Mouse (Mus musculus): ENCODE results near the gene Rbm14. TPM values are rescaled to one million over a fixed set of nuclear protein-coding genes. Genes with fewer than 3 reads are reported as not detected.
"Not testable (repeated sequence)": the region's sequence is repeated elsewhere in the genome, so short reads cannot be mapped to it uniquely, and the experiment has no call there.

The Rbm14 gene
- polyA plus RNA-seq, 1 experiment from 2014 or later, result 70.3 TPM

DNA sequence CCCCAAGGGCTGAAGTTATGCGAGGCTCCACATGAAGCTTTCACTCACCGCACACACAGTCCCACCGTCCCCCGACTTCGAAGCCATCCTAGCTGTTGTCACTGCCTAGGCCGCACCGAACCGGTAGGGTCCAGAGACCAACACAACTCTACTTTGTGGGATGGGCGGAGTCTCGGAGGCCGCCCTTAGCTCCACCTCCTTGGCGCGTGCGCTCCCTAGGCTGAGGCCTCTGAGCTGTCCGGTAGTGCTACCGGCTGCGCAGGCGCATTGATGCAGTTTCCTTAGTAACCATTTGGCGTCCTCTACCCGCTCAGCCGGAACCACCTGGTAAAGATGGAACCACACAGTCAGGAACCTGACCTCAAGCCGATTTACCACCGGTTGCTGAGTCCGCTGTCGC, 27.7 kb upstream of the Rbm14 start, which contains the start of the genes Ccs and Ccdc87:
Gene Ccs (minus strand): TSS at position 184 of the 400 bp plus-strand sequence.
Gene Ccdc87 (plus strand): TSS at position 218 of the 400 bp plus-strand sequence.
- H3K27ac ChIP-seq, result 0 out of 2 replicates have a peak within 1 kb of the TSS, but pooled peaks have one; percentile 28

DNA sequence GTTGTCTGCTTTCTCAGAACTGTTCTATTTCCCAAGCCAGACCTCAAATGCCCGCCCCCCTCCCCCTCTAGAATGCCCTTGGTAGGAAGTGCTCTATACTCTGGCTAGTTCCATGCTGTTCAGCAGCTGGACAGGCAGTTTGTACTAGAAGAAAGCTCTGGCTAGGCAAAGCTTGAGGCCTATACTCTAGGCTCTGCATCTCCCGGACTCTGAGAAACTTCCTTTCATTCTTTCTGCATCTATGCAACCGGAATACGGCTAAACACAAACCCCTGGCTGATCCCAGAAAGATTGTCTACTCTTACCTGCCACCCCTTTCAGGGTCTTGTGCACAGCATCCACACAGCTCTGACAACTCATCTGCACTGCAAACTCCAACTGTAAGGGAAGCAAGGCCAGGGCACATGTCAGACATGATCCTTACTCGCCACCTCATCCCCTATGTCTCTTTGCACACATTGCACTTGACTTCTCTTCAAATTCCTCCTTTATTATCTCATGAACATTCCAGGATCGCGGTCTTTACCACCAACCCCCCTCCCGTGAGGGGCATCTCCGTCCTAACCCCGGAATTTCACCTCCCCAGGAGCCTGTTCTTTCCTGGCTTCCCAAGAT, 27.2 kb upstream of the Rbm14 start:
- no peak; the same call in 1 of the 2 replicates for ATAC-seq (ENCODE audit: insufficient read depth, low FRiP score, low read depth)
- WGBS, result 28% methylated on average over 10 of the region's 10 CpGs

More for the DNA sequence above, 27.7 kb upstream of the Rbm14 start, which contains the start of the genes Ccs and Ccdc87:
- Histone ChIP-seq H3K36me3 (no peaks in the 10 kb centered on the region), H3K4me3 (replicated peaks) (peak within 1 kb of the TSS; percentile 66), H3K4me2 (peak within 1 kb of the TSS; percentile 98), H3K4me1 (peaks cover 16% of the 10 kb centered on the region), H3K9ac (peak within 1 kb of the TSS; percentile 25; the same call in 1 of the 2 replicates), H3K27me3 (replicated peaks) (peaks cover 14% of the 10 kb centered on the region), H3K9me3 (no peaks in the 10 kb centered on the region)
- ATAC-seq (ENCODE audit: insufficient read depth, low FRiP score, low read depth), result peak; percentile 98
- under 1% methylated on average over 25 of the region's 25 CpGs for WGBS

DNA sequence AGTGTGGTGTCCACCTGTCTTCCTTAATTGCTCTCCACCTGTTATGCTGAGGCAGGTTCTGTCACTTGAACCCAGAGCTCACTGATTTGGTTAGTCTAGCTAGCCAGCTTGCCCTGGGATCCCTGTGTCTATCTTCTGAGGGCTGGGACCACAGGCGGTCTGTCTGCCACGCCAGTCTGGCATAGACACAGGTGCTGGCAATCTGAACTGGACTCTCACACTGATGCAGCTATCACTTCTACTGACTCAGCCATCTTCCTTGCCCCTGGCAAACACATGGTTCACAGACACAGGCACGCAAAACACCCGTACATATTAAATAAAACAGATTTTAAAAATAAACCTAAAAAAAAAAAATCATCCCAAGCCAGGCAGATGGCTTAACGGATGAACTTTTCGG, 25.6 kb upstream of the Rbm14 start:
- Histone ChIP-seq H3K36me3 (0 out of 2 replicates have a peak, but pooled peaks cover 5% of the 10 kb centered on the region), H3K9me3 (no peaks in the 10 kb centered on the region), H3K9ac (no peak overlapping the region), H3K4me2 (no peak overlapping the region), H3K4me3 (replicated peaks) (no peak overlapping the region), H3K27me3 (replicated peaks) (peaks cover 14% of the 10 kb centered on the region), H3K4me1 (peaks cover 16% of the 10 kb centered on the region), H3K27ac (no peak overlapping the region)
- WGBS, result 93% methylated on average over 6 of the region's 6 CpGs
- ATAC-seq (ENCODE audit: insufficient read depth, low FRiP score, low read depth), result no peak

More for the DNA sequence above, 27.2 kb upstream of the Rbm14 start:
- 0 out of 2 replicates have a peak, but pooled peaks cover 1% of the 10 kb centered on the region for H3K36me3 ChIP-seq
- H3K4me1 ChIP-seq, result peaks cover 16% of the 10 kb centered on the region
- peaks cover 14% of the 10 kb centered on the region for H3K27me3 ChIP-seq (replicated peaks)
- peak overlapping the region; percentile 25; the same call in 1 of the 2 replicates for H3K9ac ChIP-seq
- 0 out of 2 replicates have a peak overlapping the region, but pooled peaks have one; percentile 28 for H3K27ac ChIP-seq
- peak overlapping the region; percentile 66 for H3K4me3 ChIP-seq (replicated peaks)
- H3K4me2 ChIP-seq, result peak overlapping the region; percentile 98
- no peaks in the 10 kb centered on the region for H3K9me3 ChIP-seq

DNA sequence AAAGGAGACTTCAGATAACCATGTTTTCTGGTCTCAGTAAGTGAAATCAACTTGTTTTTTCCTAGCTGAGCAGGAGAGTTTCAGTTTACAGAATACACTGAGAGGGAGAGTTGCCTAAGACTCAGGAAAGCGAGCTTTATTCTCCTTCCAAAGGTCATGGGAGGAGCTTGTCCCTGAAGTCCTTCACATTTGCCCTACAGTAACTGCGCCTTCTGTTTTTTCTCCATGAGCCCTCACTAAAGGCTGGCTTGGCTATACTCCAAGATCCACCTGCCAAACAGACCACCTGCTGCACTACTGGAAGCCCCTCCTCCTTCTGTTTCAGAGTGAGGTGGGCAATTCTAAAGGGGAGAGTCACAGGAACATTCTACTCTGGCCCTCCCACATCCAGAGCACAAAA, 24.7 kb upstream of the Rbm14 start:
- Histone ChIP-seq H3K4me2 (no peak overlapping the region), H3K9ac (no peak overlapping the region), H3K27me3 (replicated peaks) (peaks cover 14% of the 10 kb centered on the region), H3K4me3 (replicated peaks) (no peak overlapping the region), H3K4me1 (peaks cover 16% of the 10 kb centered on the region), H3K9me3 (no peaks in the 10 kb centered on the region), H3K27ac (no peak overlapping the region), H3K36me3 (0 out of 2 replicates have a peak, but pooled peaks cover 5% of the 10 kb centered on the region)
- WGBS, result 62% methylated on average over 2 of the region's 2 CpGs
- no peak for ATAC-seq (ENCODE audit: insufficient read depth, low FRiP score, low read depth)

DNA sequence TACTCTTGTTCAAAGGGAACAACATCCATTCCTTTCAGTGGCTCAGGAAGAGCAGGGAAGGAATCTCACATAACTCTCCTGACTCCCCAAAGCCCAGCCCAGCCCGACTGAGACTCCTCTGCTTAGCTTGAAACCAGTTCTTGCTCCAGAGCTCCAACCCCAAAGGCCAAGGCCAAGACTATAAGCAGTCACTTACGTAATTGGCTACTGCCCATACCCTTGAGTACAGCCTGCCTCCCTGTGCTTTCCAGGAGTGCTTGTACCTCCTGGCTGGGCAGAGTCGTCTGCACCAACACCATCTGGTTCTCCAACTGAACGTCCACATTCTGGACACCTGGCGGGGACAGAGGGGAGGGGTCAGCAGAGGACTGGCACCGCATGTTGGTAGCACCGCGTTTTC, 22.5 kb upstream of the Rbm14 start:
- 86% methylated on average over 8 of the region's 8 CpGs for WGBS
- H3K9me3 ChIP-seq, result no peaks in the 10 kb centered on the region
- no peak overlapping the region for H3K27ac ChIP-seq
- 0 out of 2 replicates have a peak, but pooled peaks cover 9% of the 10 kb centered on the region for H3K36me3 ChIP-seq
- H3K4me3 ChIP-seq (replicated peaks), result no peak overlapping the region
- no peak overlapping the region for H3K4me2 ChIP-seq
- no peak overlapping the region for H3K9ac ChIP-seq
- peaks cover 9% of the 10 kb centered on the region for H3K4me1 ChIP-seq
- no peaks in the 10 kb centered on the region for H3K27me3 ChIP-seq (replicated peaks)
- no peak for ATAC-seq (ENCODE audit: insufficient read depth, low FRiP score, low read depth)

DNA sequence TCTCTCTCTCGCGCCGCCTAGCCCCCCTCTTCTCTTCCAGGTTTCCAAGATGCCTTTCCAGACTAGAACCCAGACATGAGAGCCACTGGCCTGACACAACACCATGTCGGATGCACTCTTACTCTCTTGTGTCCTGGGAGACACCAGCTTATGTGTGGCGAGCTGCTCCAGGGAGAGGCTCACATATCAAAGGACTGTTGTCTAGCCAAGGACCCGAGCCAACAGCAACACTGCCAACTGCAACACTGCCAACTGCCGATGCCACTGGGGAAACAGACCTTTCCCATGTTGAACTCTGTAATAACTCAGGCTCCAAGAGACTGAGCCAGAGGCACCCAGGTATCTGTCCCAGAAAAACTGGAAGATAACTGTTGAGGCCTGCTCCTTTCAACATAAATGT, 17.7 kb upstream of the Rbm14 start:
- 55% methylated on average over 7 of the region's 7 CpGs for whole genome bisulfite sequencing
- H3K9me3 ChIP-seq, result no peaks in the 10 kb centered on the region
- H3K4me2 ChIP-seq, result no peak overlapping the region
- no peak overlapping the region for H3K4me3 ChIP-seq (replicated peaks)
- H3K27ac ChIP-seq, result no peak overlapping the region
- no peak for ATAC-seq (ENCODE audit: insufficient read depth, low FRiP score, low read depth)
- H3K36me3 ChIP-seq, result peaks cover 18% of the 10 kb centered on the region; the same call in 1 of the 2 replicates
- no peak overlapping the region for H3K9ac ChIP-seq
- no peaks in the 10 kb centered on the region for H3K4me1 ChIP-seq
- no peaks in the 10 kb centered on the region for H3K27me3 ChIP-seq (replicated peaks)

DNA sequence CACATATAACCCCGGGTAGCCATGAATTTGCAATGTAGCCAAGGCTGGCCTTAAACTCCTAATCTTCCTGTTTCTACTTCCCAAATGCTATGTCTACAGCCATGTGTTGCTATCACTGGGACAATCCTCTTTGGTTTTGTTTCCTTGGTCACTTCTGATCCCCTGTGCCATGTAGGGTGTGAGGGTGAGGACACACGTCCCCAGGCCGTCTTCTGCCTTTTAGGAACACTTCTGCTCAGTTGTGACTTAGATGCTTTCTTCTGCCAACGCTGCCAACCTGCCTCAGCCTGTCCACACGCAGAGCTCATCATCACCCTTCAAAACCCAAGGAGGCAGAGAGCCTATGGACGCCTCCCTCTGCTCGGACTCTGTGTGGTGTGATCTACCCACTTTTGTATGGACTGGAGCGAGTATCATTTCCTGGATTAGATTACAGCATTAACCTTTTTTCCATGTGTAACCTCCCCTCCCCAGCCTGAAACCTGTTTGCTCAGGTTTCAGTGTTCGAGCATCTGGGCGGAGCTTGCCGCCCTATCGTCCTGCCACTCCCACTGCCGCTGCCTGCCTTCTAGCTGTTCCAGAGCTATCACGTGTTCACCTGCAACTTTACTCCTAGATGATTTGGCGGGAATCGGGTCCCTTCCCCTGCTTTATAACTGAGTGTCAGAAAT, 17.1 kb upstream of the Rbm14 start:
- no peak overlapping the region for H3K4me2 ChIP-seq
- peaks cover 17% of the 10 kb centered on the region; the same call in 1 of the 2 replicates for H3K36me3 ChIP-seq
- no peaks in the 10 kb centered on the region for H3K27me3 ChIP-seq (replicated peaks)
- peak; percentile 75 for ATAC-seq (ENCODE audit: insufficient read depth, low FRiP score, low read depth)
- H3K27ac ChIP-seq, result peak overlapping the region; percentile 35; the same call in 1 of the 2 replicates
- H3K9ac ChIP-seq, result no peak overlapping the region
- H3K4me1 ChIP-seq, result no peaks in the 10 kb centered on the region
- 51% methylated on average over 16 of the region's 16 CpGs for WGBS
- H3K9me3 ChIP-seq, result no peaks in the 10 kb centered on the region
- H3K4me3 ChIP-seq (replicated peaks), result no peak overlapping the region

DNA sequence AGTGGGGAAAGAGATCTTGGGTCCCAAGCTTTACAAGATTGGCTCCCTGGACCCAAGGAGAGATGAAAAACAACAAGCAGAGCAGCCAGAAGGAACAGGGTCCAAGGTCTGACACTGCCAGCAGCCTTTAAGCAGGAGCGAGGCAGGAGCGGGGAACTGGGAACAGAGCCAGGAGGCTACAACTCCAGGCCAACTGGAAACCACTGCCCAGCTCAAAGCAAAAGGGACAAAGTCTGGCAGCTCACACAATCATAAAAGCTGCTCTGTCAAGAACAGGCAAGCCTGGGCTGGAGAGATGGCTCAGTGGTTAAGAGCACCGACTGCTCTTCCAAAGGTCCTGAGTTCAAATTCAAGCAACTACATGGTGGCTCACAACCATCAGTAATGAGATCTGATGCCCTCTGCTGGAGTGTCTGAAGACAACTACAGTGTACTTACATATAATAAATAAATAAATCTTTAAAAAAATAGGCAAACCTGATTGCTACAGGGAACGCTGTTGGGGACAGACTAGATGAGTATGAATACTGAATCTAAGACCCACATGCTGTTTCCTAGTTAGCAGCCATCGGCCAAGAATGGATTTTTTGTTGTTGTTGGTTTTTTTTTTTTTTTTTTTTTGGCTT, 9.4 kb upstream of the Rbm14 start:
- Histone ChIP-seq H3K4me1 (no peaks in the 10 kb centered on the region), H3K9me3 (no peaks in the 10 kb centered on the region), H3K4me2 (no peak overlapping the region), H3K4me3 (replicated peaks) (no peak overlapping the region), H3K9ac (no peak overlapping the region), H3K27me3 (replicated peaks) (no peaks in the 10 kb centered on the region), H3K36me3 (peaks cover 4% of the 10 kb centered on the region; the same call in 1 of the 2 replicates), H3K27ac (no peak overlapping the region; the same call in 1 of the 2 replicates)
- peak; percentile 60; the same call in 1 of the 2 replicates for ATAC-seq (ENCODE audit: insufficient read depth, low FRiP score, low read depth)
- WGBS, result 58% methylated on average over 5 of the region's 5 CpGs

DNA sequence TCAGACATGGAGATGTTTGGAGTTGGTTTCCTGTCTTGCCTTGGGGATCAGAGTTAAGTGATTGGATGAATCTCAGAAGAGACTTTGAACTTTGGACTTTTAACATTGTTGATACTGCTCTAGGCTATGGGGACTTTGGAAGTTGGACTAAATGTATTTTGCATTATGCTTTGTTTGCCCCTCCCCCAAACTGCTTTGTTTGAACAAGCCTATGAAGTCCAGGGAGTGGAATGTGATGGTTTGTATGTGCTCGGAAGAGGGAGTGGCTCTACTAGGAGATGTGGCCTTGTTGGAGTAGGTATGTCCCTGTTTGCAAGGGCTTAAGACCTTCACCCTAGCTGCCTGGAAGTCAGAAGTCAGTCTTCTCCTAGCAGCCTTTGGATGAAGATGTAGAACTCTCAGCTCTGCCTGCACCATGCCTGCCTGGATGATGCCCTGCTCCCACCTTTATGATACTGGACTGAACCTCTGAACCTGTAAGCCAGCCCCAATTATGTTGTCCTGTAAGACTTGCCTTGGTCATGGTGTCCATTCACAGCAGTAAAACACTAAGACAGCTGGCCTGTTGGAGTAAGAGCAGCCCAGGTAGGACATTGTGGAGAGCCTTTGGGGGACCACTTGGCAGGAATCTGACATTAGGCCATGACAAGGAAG, 5.9 kb upstream of the Rbm14 start:
- Histone ChIP-seq H3K9ac (no peak overlapping the region), H3K9me3 (no peaks in the 10 kb centered on the region), H3K27me3 (replicated peaks) (no peaks in the 10 kb centered on the region), H3K27ac (peak overlapping the region; percentile 31), H3K4me1 (no peaks in the 10 kb centered on the region), H3K4me3 (replicated peaks) (no peak overlapping the region), H3K36me3 (no peaks in the 10 kb centered on the region), H3K4me2 (no peak overlapping the region)
- ATAC-seq (ENCODE audit: insufficient read depth, low FRiP score, low read depth), result peak; percentile 79
- WGBS, result 48% methylated on average over 1 of the region's 1 CpGs

DNA sequence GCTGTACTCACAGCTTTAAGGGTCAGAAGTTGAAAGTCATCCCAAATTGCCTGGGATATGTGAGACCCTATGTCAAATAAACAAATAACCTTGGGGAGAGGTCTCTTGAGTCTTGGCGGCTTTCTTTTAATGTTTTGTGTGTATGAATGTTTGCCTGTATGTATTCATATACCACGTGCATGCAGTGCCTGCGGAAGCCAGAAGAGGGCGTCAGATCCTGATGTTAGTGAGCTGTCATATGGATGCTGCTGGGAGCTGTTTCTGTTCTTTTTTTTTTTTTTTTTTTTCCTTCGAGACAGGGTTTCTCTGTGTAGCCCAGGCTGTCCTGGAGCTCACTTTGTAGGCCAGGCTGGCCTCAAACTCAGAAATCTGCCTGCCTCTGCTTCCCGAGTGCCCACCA, 1.6 kb upstream of the Rbm14 start:
- H3K36me3 ChIP-seq, result no peaks in the 10 kb centered on the region
- no peak overlapping the region for H3K9ac ChIP-seq
- no peak overlapping the region for H3K4me2 ChIP-seq
- H3K27me3 ChIP-seq (replicated peaks), result no peaks in the 10 kb centered on the region
- H3K4me1 ChIP-seq, result peaks cover 11% of the 10 kb centered on the region
- H3K9me3 ChIP-seq, result no peaks in the 10 kb centered on the region
- no peak overlapping the region for H3K27ac ChIP-seq
- WGBS, result 77% methylated on average over 6 of the region's 6 CpGs
- H3K4me3 ChIP-seq (replicated peaks), result no peak overlapping the region
- no peak for ATAC-seq (ENCODE audit: insufficient read depth, low FRiP score, low read depth)

DNA sequence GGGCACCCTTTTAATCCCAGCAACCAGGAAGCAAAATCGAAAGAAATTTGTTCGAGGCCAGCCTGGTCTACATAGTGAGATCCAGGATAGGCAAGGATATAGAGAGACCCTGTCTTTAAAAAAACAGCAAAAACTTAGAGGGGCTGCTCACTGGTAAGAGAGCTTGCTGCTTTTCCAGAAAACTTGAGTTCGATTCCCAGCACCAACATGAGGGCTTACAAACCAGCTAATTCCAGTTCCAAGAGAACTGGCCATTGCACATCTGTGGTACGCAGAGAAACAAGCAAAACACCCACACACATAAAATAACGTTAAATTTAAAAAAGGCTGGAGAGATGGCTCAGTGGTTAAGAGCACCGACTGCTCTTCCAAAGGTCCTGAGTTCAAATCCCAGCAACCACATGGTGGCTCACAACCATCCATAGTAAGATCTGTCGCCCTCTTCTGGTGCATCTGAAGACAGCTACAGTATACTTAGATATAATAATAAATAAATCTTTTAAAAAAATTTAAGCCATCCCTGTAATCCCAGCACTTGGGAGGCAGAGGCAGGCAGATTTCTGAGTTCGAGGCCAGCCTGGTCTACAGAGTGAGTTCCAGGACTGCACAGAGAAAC, 1.0 kb upstream of the Rbm14 start:
- not testable (repeated sequence) for H3K36me3 ChIP-seq; H3K27me3 ChIP-seq (replicated peaks); ATAC-seq (ENCODE audit: insufficient read depth, low FRiP score, low read depth); H3K9me3 ChIP-seq
- Histone ChIP-seq H3K9ac (peak overlapping the region; percentile 69; the same call in 1 of the 2 replicates), H3K4me3 (replicated peaks) (peak overlapping the region; percentile 77), H3K27ac (peak overlapping the region; percentile 94; the same call in 1 of the 2 replicates), H3K4me2 (peak overlapping the region; percentile 49), H3K4me1 (peaks cover 13% of the 10 kb centered on the region)
- WGBS, result 70% methylated on average over 8 of the region's 8 CpGs

Measured in stomach, embryonic 15.5 days (tissue).